Mouse (Mus musculus): Measurements from ENCODE around the gene Gm498. TPM values are rescaled to one million over a fixed set of nuclear protein-coding genes. Genes with fewer than 3 reads are reported as not detected.
A peak's percentile ranks its signal among the peaks of the same experiment; 100 is the strongest.

Gene Gm498
- polyA plus RNA-seq, 1 experiment, result not detected

DNA sequence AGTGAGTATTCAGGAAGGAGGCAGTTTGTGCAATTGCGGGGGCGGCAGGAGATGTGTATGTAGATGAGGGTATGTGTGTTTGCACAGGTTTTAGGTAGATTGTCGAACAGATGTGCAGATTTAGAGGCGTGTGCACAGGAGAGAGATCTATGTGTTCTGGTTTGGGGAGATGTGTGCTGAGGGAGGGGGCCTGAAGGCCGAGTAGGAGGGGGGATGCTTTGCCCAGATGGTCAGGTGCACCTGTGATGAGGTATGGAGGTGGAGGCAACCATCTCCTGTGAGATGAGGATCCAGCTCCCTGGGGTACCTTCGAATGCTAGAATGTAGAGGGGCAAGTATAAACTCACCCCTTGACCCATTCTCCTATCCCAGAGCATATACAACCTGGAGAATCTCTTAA is 36.2 kb upstream of the Gm498 start:
- Histone ChIP-seq H3K4me1 (ENCODE audit: control insufficient read depth, insufficient read depth, low read length) (peaks cover 10% of the 10 kb centered on the region; the same call in 1 of the 2 replicates), H3K27me3 (ENCODE audit: control insufficient read depth, insufficient read depth, low read length) (no peaks in the 10 kb centered on the region)
- 2% methylated on average over 6 of the region's 6 CpGs for WGBS

DNA sequence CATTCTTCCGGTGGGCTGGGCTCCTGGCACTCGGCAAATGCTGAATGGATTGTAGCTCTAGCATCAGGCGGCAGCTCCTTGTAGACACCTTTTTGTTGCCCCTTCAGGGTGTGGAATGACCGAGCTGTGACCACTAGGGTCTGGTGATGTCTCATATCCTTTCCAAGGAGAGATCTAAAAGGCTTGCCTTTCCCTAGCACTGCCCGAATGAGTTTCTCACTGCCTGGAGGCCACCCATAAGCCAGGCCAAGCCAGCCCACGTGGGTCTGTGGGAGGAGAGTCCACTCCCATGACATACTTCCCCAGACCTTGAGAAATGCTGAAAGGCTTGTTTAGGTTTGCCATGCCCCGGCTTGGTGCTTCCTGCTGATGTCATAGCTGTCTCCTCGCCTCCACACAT is 34.4 kb upstream of the Gm498 start:
- H3K4me3 ChIP-seq (replicated peaks; ENCODE audit: insufficient read depth, low read depth, low read length), result no peak overlapping the region
- DNase-seq, result no peak
- WGBS, result 67% methylated on average over 8 of the region's 8 CpGs
- H3K27me3 ChIP-seq (ENCODE audit: control insufficient read depth, insufficient read depth, low read length), result no peaks in the 10 kb centered on the region
- H3K27ac ChIP-seq (ENCODE audit: insufficient read depth, low read length), result no peak overlapping the region
- H3K4me1 ChIP-seq (ENCODE audit: control insufficient read depth, insufficient read depth, low read length), result peaks cover 13% of the 10 kb centered on the region; the same call in 1 of the 2 replicates
- TF ChIP-seq POLR2A (IDR thresholded peaks at IDR 0.05; ENCODE audit: borderline replicate concordance, insufficient read depth, low read length), result no peak
- TF ChIP-seq CTCF (IDR thresholded peaks at IDR 0.05; ENCODE audit: borderline replicate concordance, insufficient read depth, low read depth, low read length), result no peak

More for the DNA sequence above, 36.2 kb upstream of the Gm498 start:
- Histone ChIP-seq H3K4me3 (replicated peaks; ENCODE audit: insufficient read depth, low read depth, low read length) (peak overlapping the region; percentile 78), H3K27ac (ENCODE audit: insufficient read depth, low read length) (peak overlapping the region; percentile 23; the same call in 1 of the 2 replicates)
- no peak for DNase-seq
- TF ChIP-seq POLR2A (IDR thresholded peaks at IDR 0.05; ENCODE audit: borderline replicate concordance, insufficient read depth, low read length) (no peak), CTCF (IDR thresholded peaks at IDR 0.05; ENCODE audit: borderline replicate concordance, insufficient read depth, low read depth, low read length) (no peak)

DNA sequence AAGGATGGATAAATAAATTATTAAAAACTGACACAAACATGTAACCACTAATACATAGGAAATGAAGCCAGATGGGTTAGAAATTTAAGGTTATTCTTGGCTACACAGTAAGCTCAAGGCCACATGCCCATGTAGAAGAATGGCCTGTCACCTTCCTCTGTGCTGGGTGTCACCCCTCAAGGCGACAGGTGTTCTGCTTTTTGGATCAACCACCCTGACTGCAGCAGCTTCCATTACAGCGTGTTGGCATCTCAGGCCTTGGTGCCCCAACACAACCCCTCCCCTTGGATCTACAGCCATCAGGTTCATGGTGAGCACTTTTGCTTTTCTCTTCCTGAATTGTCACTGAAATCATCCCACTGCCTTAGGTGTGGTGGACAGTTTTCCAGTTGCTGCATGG is 34.0 kb upstream of the Gm498 start:
- Histone ChIP-seq H3K4me3 (replicated peaks; ENCODE audit: insufficient read depth, low read depth, low read length) (no peak overlapping the region), H3K27me3 (ENCODE audit: control insufficient read depth, insufficient read depth, low read length) (no peaks in the 10 kb centered on the region), H3K27ac (ENCODE audit: insufficient read depth, low read length) (no peak overlapping the region), H3K4me1 (ENCODE audit: control insufficient read depth, insufficient read depth, low read length) (peaks cover 13% of the 10 kb centered on the region; the same call in 1 of the 2 replicates)
- no peak for TF ChIP-seq CTCF (IDR thresholded peaks at IDR 0.05; ENCODE audit: borderline replicate concordance, insufficient read depth, low read depth, low read length)
- TF ChIP-seq POLR2A (IDR thresholded peaks at IDR 0.05; ENCODE audit: borderline replicate concordance, insufficient read depth, low read length), result no peak
- 97% methylated on average over 2 of the region's 2 CpGs for WGBS
- no peak for DNase-seq

DNA sequence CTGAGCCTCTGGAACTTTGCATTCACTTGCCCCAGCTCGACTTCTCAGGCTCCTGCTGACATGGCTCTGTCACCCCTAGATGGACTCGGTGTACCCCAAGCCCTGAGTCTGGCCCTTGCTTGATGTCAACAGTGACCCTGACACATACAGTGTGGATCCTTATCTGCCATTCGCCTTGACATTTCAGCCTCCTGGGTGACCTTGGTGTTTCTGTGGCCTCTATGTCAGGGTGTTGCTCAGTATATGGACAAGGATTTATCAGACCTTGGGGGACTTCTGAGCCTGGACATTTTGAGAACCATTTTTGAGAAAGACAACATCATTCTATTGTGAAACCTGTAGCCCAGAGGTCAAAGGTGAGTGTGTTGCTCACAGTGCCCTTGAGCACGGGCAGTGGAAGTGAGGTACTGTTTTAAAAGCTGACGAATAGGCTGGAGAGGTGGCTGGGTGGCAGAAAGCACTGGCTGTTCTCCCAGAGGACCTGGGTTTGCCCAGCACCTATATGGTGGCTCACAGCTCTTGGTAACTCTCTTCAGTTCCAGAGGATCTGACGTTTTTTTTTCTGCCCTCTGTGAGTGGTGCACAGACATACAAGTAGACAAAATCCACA is 33.0 kb upstream of the Gm498 start:
- Histone ChIP-seq H3K4me3 (replicated peaks; ENCODE audit: insufficient read depth, low read depth, low read length) (no peak overlapping the region), H3K27ac (ENCODE audit: insufficient read depth, low read length) (no peak overlapping the region), H3K27me3 (ENCODE audit: control insufficient read depth, insufficient read depth, low read length) (no peaks in the 10 kb centered on the region), H3K4me1 (ENCODE audit: control insufficient read depth, insufficient read depth, low read length) (peaks cover 13% of the 10 kb centered on the region; the same call in 1 of the 2 replicates)
- no peak for DNase-seq
- 82% methylated on average over 6 of the region's 6 CpGs for WGBS
- TF ChIP-seq CTCF (IDR thresholded peaks at IDR 0.05; ENCODE audit: borderline replicate concordance, insufficient read depth, low read depth, low read length) (no peak), POLR2A (IDR thresholded peaks at IDR 0.05; ENCODE audit: borderline replicate concordance, insufficient read depth, low read length) (no peak)

DNA sequence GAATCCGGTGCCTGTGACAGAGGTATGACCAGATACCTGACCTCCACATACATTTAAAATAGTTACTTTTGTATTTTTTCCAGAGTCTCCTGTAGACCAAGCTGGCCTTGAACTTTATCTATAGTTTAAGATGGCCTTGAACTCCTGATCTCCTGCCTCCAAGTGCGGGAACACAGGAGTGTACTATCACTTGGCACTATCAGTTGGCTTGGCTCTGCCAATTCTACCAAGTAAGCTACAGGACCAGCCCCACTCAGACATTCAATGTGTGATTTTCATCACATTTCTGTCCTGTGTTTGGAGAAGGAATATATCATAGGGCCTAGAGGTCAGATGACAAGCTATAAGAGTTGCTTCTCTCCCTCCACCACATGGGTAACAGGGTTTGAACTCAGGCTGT is 32.3 kb upstream of the Gm498 start:
- no peak overlapping the region for H3K27ac ChIP-seq (ENCODE audit: insufficient read depth, low read length)
- DNase-seq, result no peak
- no peaks in the 10 kb centered on the region for H3K27me3 ChIP-seq (ENCODE audit: control insufficient read depth, insufficient read depth, low read length)
- TF ChIP-seq CTCF (IDR thresholded peaks at IDR 0.05; ENCODE audit: borderline replicate concordance, insufficient read depth, low read depth, low read length) (no peak), POLR2A (IDR thresholded peaks at IDR 0.05; ENCODE audit: borderline replicate concordance, insufficient read depth, low read length) (no peak)
- 91% methylated on average over 2 of the region's 2 CpGs for WGBS
- peaks cover 10% of the 10 kb centered on the region; the same call in 1 of the 2 replicates for H3K4me1 ChIP-seq (ENCODE audit: control insufficient read depth, insufficient read depth, low read length)
- H3K4me3 ChIP-seq (replicated peaks; ENCODE audit: insufficient read depth, low read depth, low read length), result no peak overlapping the region

DNA sequence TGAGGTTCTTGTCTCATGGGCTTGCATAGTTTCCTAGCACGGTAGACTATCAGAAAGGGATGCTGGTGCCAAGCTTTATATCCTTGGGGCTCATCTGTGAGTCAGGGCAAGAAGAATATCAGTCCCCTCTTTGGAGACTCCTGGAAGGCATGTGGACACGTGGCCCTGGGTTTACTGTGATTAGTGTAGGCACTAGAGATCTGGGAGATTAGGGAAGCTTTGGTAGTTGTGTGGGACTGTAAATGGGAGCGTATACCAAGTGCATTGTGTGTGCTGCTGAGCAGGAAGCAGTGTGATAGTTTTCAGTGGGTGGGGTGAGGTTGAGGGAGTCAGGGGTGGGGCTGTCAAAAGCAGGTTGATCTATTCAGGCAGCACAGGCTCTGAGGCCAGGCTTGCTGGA is 31.7 kb upstream of the Gm498 start:
- no peaks in the 10 kb centered on the region for H3K27me3 ChIP-seq (ENCODE audit: control insufficient read depth, insufficient read depth, low read length)
- peaks cover 10% of the 10 kb centered on the region for H3K4me1 ChIP-seq (ENCODE audit: control insufficient read depth, insufficient read depth, low read length)
- 71% methylated on average over 3 of the region's 3 CpGs for WGBS
- DNase-seq, result no peak
- H3K27ac ChIP-seq (ENCODE audit: insufficient read depth, low read length), result no peak overlapping the region
- no peak overlapping the region for H3K4me3 ChIP-seq (replicated peaks; ENCODE audit: insufficient read depth, low read depth, low read length)
- TF ChIP-seq POLR2A (IDR thresholded peaks at IDR 0.05; ENCODE audit: borderline replicate concordance, insufficient read depth, low read length), result no peak
- TF ChIP-seq CTCF (IDR thresholded peaks at IDR 0.05; ENCODE audit: borderline replicate concordance, insufficient read depth, low read depth, low read length), result no peak

DNA sequence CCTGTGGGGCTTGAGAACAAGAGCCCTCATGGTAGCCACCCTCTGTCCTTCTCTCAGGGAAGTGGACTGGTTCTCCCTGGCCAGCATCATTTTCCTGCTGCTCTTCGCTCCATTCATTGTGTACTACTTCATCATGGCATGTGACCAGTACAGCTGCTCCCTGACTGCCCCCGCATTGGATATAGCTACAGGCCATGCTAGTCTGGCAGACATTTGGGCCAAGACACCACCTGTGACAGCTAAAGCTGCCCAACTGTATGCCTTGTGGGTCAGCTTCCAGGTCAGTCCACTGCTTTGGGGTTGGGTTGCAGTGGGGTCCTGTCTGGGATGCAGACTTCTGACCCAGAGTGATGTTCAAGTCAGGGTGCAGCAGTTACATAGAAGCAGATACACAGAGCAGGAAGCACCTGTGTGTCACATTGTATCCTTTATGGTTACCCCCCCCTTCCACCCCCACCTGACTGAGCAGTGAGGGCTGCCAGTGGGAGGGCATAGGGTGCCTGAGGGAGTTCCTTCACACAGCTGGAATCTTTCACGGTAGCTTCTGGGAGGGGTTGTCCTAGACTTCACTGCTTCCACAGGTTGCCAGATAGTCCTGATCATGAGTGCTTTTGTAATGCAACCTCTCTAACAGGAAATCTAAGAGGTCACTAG is 28.8 kb upstream of the Gm498 start:
- no peaks in the 10 kb centered on the region for H3K27me3 ChIP-seq (ENCODE audit: control insufficient read depth, insufficient read depth, low read length)
- no peak overlapping the region for H3K27ac ChIP-seq (ENCODE audit: insufficient read depth, low read length)
- TF ChIP-seq POLR2A (IDR thresholded peaks at IDR 0.05; ENCODE audit: borderline replicate concordance, insufficient read depth, low read length) (no peak), CTCF (IDR thresholded peaks at IDR 0.05; ENCODE audit: borderline replicate concordance, insufficient read depth, low read depth, low read length) (no peak)
- H3K4me3 ChIP-seq (replicated peaks; ENCODE audit: insufficient read depth, low read depth, low read length), result no peak overlapping the region
- peaks cover 7% of the 10 kb centered on the region for H3K4me1 ChIP-seq (ENCODE audit: control insufficient read depth, insufficient read depth, low read length)
- DNase-seq, result no peak
- WGBS, result 47% methylated on average over 3 of the region's 3 CpGs

DNA sequence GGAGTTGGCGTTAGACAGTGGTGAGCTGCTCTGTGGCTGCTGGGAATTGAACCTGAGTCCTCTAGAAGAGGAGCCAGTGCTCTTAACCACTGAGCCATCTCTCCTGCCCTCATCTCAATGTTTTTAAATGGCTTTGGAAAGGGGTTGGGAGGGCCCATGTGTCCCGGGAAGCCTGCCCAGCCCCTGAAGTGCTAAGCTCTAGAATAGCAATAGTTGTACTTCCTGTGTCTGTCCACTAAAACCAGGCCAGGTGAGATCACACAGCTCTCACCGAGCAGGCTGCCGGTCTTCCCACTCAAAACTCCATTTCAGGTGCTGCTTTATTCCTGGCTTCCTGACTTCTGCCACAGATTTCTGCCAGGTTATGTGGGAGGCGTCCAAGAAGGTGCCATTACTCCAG is 26.5 kb upstream of the Gm498 start:
- no peak for TF ChIP-seq CTCF (IDR thresholded peaks at IDR 0.05; ENCODE audit: borderline replicate concordance, insufficient read depth, low read depth, low read length)
- no peak for TF ChIP-seq POLR2A (IDR thresholded peaks at IDR 0.05; ENCODE audit: borderline replicate concordance, insufficient read depth, low read length)
- Histone ChIP-seq H3K27ac (ENCODE audit: insufficient read depth, low read length) (no peak overlapping the region), H3K27me3 (ENCODE audit: control insufficient read depth, insufficient read depth, low read length) (no peaks in the 10 kb centered on the region), H3K4me3 (replicated peaks; ENCODE audit: insufficient read depth, low read depth, low read length) (no peak overlapping the region), H3K4me1 (ENCODE audit: control insufficient read depth, insufficient read depth, low read length) (peaks cover 5% of the 10 kb centered on the region)
- WGBS, result 55% methylated on average over 5 of the region's 5 CpGs
- peak; percentile 31 to 60 for DNase-seq
